Mouse (Mus musculus) E14TG2a.4 (cell line): Measurements from ENCODE around the gene Mtmr3.

Experiments
- H3K27me3 ChIP-seq: 2 replicates; pipeline ENCODE4 v1.6.1; 2014; ENCODE audit warnings: low read length, control low read depth; ENCODE audit not compliant: insufficient read depth
- H3K36me3 ChIP-seq: 2 replicates; pipeline ENCODE4 v1.6.1; 2014; ENCODE audit warnings: low read length, control low read depth; ENCODE audit not compliant: insufficient read depth
- H3K4me1 ChIP-seq: replicated peaks from 2 replicates; pipeline ENCODE4 v1.6.1; 2014; ENCODE audit warnings: low read depth, low read length, control low read depth
- H3K4me3 ChIP-seq: replicated peaks from 2 replicates; pipeline ENCODE4 v1.5.1; 2014; ENCODE audit warnings: mild to moderate bottlenecking, low read length
- H3K9me3 ChIP-seq: 2 replicates; pipeline ENCODE4 v1.6.1; 2014; ENCODE audit warnings: low read length, control low read depth
- CTCF ChIP-seq: conservative IDR thresholded peaks from 2 replicates; pipeline ENCODE4 v1.5.1; 2014; ENCODE audit warnings: low read length
- NANOG ChIP-seq: IDR thresholded peaks from 2 replicates; pipeline ENCODE4 v1.6.1; 2014; ENCODE audit warnings: borderline replicate concordance, low read length, mixed read lengths
- POU5F1 ChIP-seq: IDR thresholded peaks from 2 replicates; pipeline ENCODE4 v1.6.1; 2014; ENCODE audit warnings: low read length, borderline replicate concordance

Mtmr3 gene

DNA sequence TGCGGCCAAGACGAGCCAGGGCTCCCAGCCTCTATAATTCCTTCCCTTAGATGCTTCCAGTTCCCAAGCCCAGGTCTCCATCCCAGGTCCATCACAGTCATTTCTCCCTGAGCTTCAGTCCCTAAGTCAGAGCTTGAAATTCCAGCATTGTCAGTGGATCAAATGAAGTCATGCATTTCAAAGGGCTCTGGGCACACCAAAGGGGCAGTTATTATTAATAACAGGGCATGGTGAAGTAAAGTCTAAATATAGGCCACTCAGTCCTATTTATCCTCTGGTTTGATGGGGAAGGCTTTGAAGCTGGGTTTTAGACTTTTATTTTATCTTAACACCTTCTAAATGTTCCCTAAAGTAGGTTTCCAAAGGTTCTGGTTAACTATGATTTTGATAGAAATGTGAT is 17.2 kb upstream of the Mtmr3 start:
- H3K9me3 ChIP-seq, result no peaks in the 10 kb centered on the region

DNA sequence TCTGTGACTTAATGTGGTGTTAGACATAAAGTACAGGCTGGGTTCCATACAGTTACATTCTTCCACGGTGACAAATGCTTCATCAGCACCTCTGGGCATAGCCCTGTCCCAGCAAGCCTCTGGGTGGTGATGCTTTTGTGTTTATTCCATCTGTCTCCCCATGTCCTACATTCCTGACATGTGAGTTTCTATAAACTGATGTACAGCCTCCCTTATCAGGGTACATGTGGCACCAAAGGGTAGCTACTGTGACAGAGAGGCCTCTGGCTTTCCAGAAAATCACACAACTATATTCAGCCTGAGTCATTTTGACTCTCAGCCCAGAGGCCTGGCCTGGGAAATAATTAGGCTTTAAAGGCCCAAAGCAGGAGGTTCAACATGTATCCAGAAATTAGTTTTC is 11.9 kb upstream of the Mtmr3 start:
- Histone ChIP-seq H3K9me3 (no peaks in the 10 kb centered on the region), H3K4me1 (peaks cover 19% of the 10 kb centered on the region), H3K27me3 (peaks cover 7% of the 10 kb centered on the region), H3K4me3 (no peak overlapping the region), H3K36me3 (no peaks in the 10 kb centered on the region)
- TF ChIP-seq POU5F1 (no peak), CTCF (no peak), NANOG (no peak)

More for the DNA sequence above, 17.2 kb upstream of the Mtmr3 start:
- Histone ChIP-seq H3K27me3 (peaks cover 21% of the 10 kb centered on the region), H3K4me1 (no peaks in the 10 kb centered on the region), H3K4me3 (no peak overlapping the region), H3K36me3 (no peaks in the 10 kb centered on the region)
- TF ChIP-seq NANOG (no peak), POU5F1 (no peak), CTCF (no peak)

DNA sequence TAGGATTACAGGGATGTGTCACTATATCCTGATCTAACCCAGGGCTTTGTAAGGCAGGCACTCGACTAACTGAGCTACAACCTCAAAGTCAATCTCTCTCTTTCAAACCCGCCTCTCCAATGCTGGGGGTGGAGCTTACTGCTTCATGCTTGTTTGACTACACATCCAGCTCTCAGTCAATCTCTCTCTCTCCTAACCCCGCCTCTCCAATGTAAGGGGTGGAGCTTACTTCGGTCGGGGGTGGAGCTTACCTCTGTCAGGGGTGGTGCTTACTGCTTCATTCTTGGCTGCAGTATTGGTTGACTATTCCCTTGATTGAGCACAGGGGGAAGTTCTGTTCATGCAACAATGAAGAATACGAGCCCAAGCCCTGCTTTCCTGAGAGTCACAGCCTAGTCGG is 10.8 kb upstream of the Mtmr3 start:
- no peaks in the 10 kb centered on the region for H3K36me3 ChIP-seq
- H3K4me3 ChIP-seq, result no peak overlapping the region
- H3K27me3 ChIP-seq, result peaks cover 2% of the 10 kb centered on the region; the same call in 1 of the 2 replicates
- TF ChIP-seq NANOG (no peak), CTCF (no peak), POU5F1 (no peak)
- no peaks in the 10 kb centered on the region for H3K9me3 ChIP-seq
- H3K4me1 ChIP-seq, result peaks cover 19% of the 10 kb centered on the region

DNA sequence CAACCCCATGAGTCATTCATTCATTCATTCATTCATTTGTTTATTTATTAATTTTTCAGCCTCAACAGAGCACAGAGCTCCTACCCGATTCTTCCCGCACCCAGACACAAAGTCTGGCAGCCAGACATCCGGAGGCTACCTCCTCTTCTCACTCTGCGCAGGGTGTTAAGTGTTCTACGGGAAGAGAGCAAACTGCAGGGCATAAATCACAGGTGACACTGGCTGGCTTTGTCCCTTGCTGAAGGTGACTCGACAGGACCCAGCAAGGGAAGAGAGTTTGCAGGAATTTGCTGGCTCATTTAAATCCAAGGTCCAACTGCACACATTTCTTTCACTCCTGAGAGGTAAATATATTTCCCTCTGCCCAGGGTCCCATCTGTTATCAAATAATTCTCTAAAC is 9.8 kb upstream of the Mtmr3 start:
- peaks cover 19% of the 10 kb centered on the region for H3K4me1 ChIP-seq
- TF ChIP-seq POU5F1, result no peak
- no peak for TF ChIP-seq NANOG
- no peak for TF ChIP-seq CTCF
- H3K27me3 ChIP-seq, result no peaks in the 10 kb centered on the region

DNA sequence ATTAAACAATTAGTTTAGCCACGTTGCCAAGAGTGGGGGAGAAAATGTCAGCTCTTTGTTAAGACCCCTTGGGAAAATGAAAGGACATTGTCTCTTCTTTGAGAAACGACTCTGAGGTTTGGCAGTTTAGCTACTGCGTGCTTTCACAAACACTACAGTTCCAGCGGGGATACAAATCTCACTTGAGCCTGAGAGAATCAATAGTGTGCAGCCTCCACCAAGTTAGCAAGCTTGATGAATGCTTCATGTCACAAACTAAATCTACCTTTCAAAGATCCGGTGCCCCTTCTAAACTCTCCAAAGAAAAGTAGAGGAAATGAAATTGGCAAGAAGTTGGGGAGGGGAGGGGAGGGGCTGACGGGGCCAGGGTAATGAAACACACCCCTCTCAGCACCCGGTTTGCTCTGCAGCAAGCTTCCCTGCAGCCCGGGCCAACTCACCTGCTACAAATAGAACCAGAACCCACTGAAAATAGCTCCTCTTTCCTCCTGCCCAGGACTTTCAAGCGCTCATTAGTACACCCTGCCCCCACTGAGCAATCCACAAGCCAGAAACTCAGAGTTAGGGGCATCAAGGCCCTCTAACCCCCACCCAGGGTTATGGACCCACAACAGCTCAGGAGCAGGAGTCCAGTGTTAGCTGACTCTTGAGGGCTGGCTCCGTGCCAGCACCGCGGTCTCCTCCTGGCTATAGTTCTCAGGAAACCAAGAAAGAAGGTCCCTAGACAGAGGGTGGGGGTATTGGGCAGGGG is 8.2 kb upstream of the Mtmr3 start:
- H3K27me3 ChIP-seq, result no peaks in the 10 kb centered on the region
- H3K4me1 ChIP-seq, result peaks cover 19% of the 10 kb centered on the region
- H3K9me3 ChIP-seq, result no peaks in the 10 kb centered on the region
- no peak for TF ChIP-seq CTCF
- TF ChIP-seq NANOG, result no peak
- no peak for TF ChIP-seq POU5F1
- H3K4me3 ChIP-seq, result 0 out of 2 replicates have a peak overlapping the region, but pooled peaks have one; percentile 17
- no peaks in the 10 kb centered on the region for H3K36me3 ChIP-seq

More for the DNA sequence above, 9.8 kb upstream of the Mtmr3 start:
- H3K36me3 ChIP-seq, result no peaks in the 10 kb centered on the region
- H3K4me3 ChIP-seq, result no peak overlapping the region
- H3K9me3 ChIP-seq, result no peaks in the 10 kb centered on the region

DNA sequence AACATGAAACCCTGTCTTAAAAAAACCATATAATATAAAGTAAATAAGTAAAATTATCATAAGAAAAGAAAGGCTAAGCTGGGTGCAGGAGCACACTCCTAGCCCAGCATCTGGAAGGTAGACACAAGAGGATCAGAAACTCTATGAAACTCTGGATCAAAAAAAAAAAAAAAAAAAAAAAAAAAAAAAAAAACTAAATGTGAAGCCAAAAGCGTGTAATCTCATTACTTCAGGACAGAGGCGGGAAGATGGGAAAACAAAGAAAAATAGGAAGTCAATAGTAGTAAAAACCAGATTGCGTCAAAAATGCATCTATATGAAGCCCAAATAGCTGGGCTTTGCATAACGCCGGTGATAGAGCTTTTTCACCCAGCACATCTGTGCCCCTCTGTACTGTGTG is 7.2 kb upstream of the Mtmr3 start:
- TF ChIP-seq CTCF (no peak), POU5F1 (no peak), NANOG (no peak)

DNA sequence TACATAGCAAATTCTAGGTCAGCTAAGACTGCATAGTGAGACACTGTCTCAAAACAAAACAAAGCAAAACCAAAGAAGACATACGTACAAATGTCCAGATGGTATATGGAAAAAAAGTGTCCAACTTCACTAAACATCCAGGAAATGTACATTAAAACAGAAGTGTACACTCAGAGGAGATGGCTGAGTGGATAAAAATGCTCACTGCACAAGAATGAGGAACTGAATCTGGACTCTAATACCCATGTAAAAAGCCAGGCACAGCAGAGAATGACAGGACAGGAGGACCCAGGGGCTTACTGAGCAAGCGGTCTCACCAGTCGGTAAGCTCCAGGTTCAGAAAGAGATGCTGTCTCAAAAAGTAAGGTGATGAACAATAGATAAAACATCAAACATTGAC is 5.3 kb upstream of the Mtmr3 start:
- no peaks in the 10 kb centered on the region for H3K27me3 ChIP-seq
- no peaks in the 10 kb centered on the region for H3K9me3 ChIP-seq
- no peak overlapping the region for H3K4me3 ChIP-seq
- no peak for TF ChIP-seq POU5F1
- H3K4me1 ChIP-seq, result peaks cover 21% of the 10 kb centered on the region
- no peaks in the 10 kb centered on the region for H3K36me3 ChIP-seq

More for the DNA sequence above, 7.2 kb upstream of the Mtmr3 start:
- Histone ChIP-seq H3K9me3 (no peaks in the 10 kb centered on the region), H3K36me3 (no peaks in the 10 kb centered on the region), H3K27me3 (no peaks in the 10 kb centered on the region), H3K4me1 (peaks cover 19% of the 10 kb centered on the region), H3K4me3 (no peak overlapping the region)

DNA sequence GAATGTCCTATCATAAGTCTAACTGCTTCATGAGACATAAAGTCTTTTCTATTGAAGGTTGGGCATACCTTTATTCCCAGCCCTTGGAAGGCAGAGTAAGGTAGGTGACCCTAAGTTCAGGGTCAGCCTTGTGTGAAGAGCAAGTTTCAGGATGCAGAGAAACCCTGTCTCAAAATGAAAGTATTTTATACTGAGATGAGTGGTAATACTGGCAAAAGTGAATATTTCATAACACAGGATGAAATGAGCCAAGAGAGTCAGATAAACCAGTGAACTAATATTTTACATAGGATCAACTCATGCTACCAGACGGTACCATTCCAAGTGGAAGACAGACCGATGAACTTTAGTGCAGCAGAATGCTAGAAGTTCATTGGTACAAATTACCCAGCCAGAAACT is 3.7 kb upstream of the Mtmr3 start:
- Histone ChIP-seq H3K36me3 (no peaks in the 10 kb centered on the region), H3K4me3 (no peak overlapping the region), H3K4me1 (peaks cover 21% of the 10 kb centered on the region), H3K27me3 (no peaks in the 10 kb centered on the region), H3K9me3 (no peaks in the 10 kb centered on the region)
- no peak for TF ChIP-seq CTCF

DNA sequence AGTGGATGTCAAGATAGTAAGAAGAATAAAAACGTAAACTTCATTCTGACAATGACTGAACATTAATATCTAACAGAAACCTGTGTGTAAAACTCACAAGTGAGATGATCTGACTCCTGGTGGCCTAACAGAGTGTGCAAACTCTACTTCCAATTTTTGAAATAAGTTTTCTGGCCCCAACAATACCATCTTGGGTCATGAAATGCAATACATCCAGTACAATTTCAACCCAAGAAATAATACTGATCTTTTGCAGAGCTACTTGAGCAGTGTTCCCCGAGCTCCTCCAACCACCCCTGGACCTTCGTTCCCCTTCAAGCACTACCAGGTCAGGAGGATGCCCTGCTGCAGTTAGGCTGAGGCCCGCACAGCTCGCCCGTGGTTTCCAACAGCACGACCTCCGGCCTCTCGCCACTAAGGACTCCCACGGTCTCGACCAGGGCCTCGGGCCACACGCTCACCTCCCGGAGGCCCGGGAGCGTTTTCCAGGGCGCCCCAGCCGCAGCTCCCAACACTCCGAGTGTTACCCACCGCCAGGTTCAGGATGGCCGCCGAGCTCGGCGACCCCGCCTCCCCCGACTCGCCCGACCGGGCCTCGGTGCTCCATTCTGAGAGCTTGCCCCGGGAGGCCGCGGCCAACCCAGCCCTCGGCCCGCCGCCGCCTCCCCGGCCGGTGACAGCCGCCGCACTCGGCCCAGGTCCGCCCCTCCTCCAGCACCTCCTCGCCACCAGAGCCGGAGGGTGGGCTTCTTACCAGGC is 635 bp downstream of the Mtmr3 start:
- Histone ChIP-seq H3K27me3 (no peaks in the 10 kb centered on the region), H3K9me3 (no peaks in the 10 kb centered on the region), H3K4me1 (peaks cover 24% of the 10 kb centered on the region), H3K36me3 (no peaks in the 10 kb centered on the region), H3K4me3 (peak overlapping the region; percentile 96)
- TF ChIP-seq NANOG (no peak), POU5F1 (no peak), CTCF (no peak)
